Mouse (Mus musculus) C2C12 (cell line): Measurements from ENCODE around the gene Btaf1.

ENCODE experiments used
- CEBPB ChIP-seq: IDR thresholded peaks from one replicate; pipeline ENCODE4 v1.6.1; 2011; ENCODE audit warnings: low read depth, mild to moderate bottlenecking, control low read depth, moderate library complexity
- CTCF ChIP-seq: IDR thresholded peaks from one replicate; pipeline ENCODE4 v1.5.1; 2011; ENCODE audit not compliant: control insufficient read depth, insufficient read depth, insufficient read length
- FOSL1 ChIP-seq: IDR thresholded peaks from one replicate; pipeline ENCODE4 v1.8.0; 2011; ENCODE audit warnings: mild to moderate bottlenecking, low read length; ENCODE audit not compliant: poor library complexity, insufficient read depth, severe bottlenecking
- MAX ChIP-seq: IDR thresholded peaks from one replicate; pipeline ENCODE4 v1.6.1; 2011; ENCODE audit warnings: mild to moderate bottlenecking, control low read depth
- MYOD1 ChIP-seq: IDR thresholded peaks from one replicate; pipeline ENCODE4 v1.6.1; 2011; ENCODE audit warnings: low read depth; ENCODE audit not compliant: control insufficient read depth, insufficient read length
- MYOG ChIP-seq: IDR thresholded peaks from one replicate; pipeline ENCODE4 v1.6.1; 2011; ENCODE audit not compliant: control insufficient read depth, insufficient read length; ENCODE audit errors: extremely low read depth
- USF1 ChIP-seq: IDR thresholded peaks from one replicate; pipeline ENCODE4 v1.6.1; 2011; ENCODE audit warnings: low read depth, mild to moderate bottlenecking, control low read depth, moderate library complexity

DNA sequence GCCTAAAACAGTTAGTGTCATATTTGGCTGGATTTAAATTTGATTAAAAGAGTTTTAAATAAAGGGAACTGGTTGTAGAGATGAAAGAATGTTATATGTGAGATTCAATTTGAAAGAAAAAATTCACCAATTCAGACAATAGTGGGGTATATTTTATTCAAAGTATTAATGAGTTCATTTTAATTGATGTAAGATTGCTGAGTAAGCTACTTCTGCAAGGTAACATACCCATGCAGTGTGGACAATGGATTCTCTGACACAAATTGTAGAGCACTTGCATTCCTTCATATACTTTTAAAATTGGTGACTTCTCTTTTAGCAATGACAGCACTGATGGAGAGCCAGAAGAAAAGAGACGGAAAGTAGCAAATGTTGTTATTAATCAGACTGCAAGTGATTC is 35.4 kb downstream of the Btaf1 start:
- no peak for TF ChIP-seq CTCF
- TF ChIP-seq MYOG, result no peak
- no peak for TF ChIP-seq MAX
- TF ChIP-seq USF1, result no peak
- no peak for TF ChIP-seq CEBPB
- TF ChIP-seq MYOD1, result no peak
- TF ChIP-seq FOSL1, result no peak
